Mouse (Mus musculus): Measurements from ENCODE around the gene Col9a2. TPM values are rescaled to one million over a fixed set of nuclear protein-coding genes. Genes with fewer than 3 reads are reported as not detected.
A peak's percentile ranks its signal among the peaks of the same experiment; 100 is the strongest.

The Col9a2 gene
- polyA plus RNA-seq, 1 experiment from 2014 or later = 2.2 TPM

GRCm38 (mm10) chr4:121080395-121080794 lies 41.2 kb downstream of the Col9a2 start:
- H3K4me3 ChIP-seq (ENCODE audit: low read depth, low read length) = no peak overlapping the region
- DNase-seq (ENCODE audit: low spot score) (no peak), ATAC-seq (no peak)
- H3K4me2 ChIP-seq (ENCODE audit: low read length) = no peak overlapping the region
- H3K4me1 ChIP-seq (ENCODE audit: control insufficient read depth, insufficient read depth, low read length) = no peaks in the 10 kb centered on the region
- H3K36me3 ChIP-seq (ENCODE audit: control insufficient read depth, insufficient read depth, low read length) = peaks cover 78% of the 10 kb centered on the region
- no peak overlapping the region for H3K27ac ChIP-seq (ENCODE audit: low read depth, low read length)
- H3K27me3 ChIP-seq (replicated peaks; ENCODE audit: control insufficient read depth, insufficient read depth, low read length) = no peaks in the 10 kb centered on the region
- H3K9ac ChIP-seq (ENCODE audit: low read length) = no peak overlapping the region
- 84% methylated on average over 1 of the region's 1 CpGs for WGBS
- no peaks in the 10 kb centered on the region for H3K9me3 ChIP-seq (replicated peaks; ENCODE audit: control insufficient read depth, low read length)

- H3K27ac ChIP-seq (ENCODE audit: low read depth, low read length) = no peak overlapping the region
- H3K9ac ChIP-seq (ENCODE audit: low read length) = no peak overlapping the region
- H3K4me2 ChIP-seq (ENCODE audit: low read length) = no peak overlapping the region
- peaks cover 76% of the 10 kb centered on the region for H3K36me3 ChIP-seq (ENCODE audit: control insufficient read depth, insufficient read depth, low read length)
- no peaks in the 10 kb centered on the region for H3K4me1 ChIP-seq (ENCODE audit: control insufficient read depth, insufficient read depth, low read length)
- ATAC-seq = no peak
- H3K27me3 ChIP-seq (replicated peaks; ENCODE audit: control insufficient read depth, insufficient read depth, low read length) = no peaks in the 10 kb centered on the region
- no peak for DNase-seq (ENCODE audit: low spot score)
- no peak overlapping the region for H3K4me3 ChIP-seq (ENCODE audit: low read depth, low read length)
- no peaks in the 10 kb centered on the region for H3K9me3 ChIP-seq (replicated peaks; ENCODE audit: control insufficient read depth, low read length)
Measured at GRCm38 (mm10) chr4:121084506-121084905, 45.3 kb downstream of the Col9a2 start.

- H3K9ac ChIP-seq (ENCODE audit: low read length) = no peak overlapping the region
- no peaks in the 10 kb centered on the region for H3K9me3 ChIP-seq (replicated peaks; ENCODE audit: control insufficient read depth, low read length)
- 91% methylated on average over 2 of the region's 2 CpGs for WGBS
- no peaks in the 10 kb centered on the region for H3K4me1 ChIP-seq (ENCODE audit: control insufficient read depth, insufficient read depth, low read length)
- no peak overlapping the region for H3K27ac ChIP-seq (ENCODE audit: low read depth, low read length)
- H3K36me3 ChIP-seq (ENCODE audit: control insufficient read depth, insufficient read depth, low read length) = peaks cover 70% of the 10 kb centered on the region
- no peaks in the 10 kb centered on the region for H3K27me3 ChIP-seq (replicated peaks; ENCODE audit: control insufficient read depth, insufficient read depth, low read length)
- H3K4me2 ChIP-seq (ENCODE audit: low read length) = no peak overlapping the region
- no peak for ATAC-seq
- DNase-seq (ENCODE audit: low spot score) = no peak
- no peak overlapping the region for H3K4me3 ChIP-seq (ENCODE audit: low read depth, low read length)
Measured at GRCm38 (mm10) chr4:121088696-121089095, 49.5 kb downstream of the Col9a2 start.

GRCm38 (mm10) chr4:121090211-121090610 lies 51.0 kb downstream of the Col9a2 start:
- no peak overlapping the region for H3K9ac ChIP-seq (ENCODE audit: low read length)
- no peak overlapping the region for H3K27ac ChIP-seq (ENCODE audit: low read depth, low read length)
- no peak overlapping the region for H3K4me2 ChIP-seq (ENCODE audit: low read length)
- DNase-seq (ENCODE audit: low spot score) (no peak), ATAC-seq (no peak)
- H3K27me3 ChIP-seq (replicated peaks; ENCODE audit: control insufficient read depth, insufficient read depth, low read length) = no peaks in the 10 kb centered on the region
- H3K4me3 ChIP-seq (ENCODE audit: low read depth, low read length) = no peak overlapping the region
- H3K9me3 ChIP-seq (replicated peaks; ENCODE audit: control insufficient read depth, low read length) = no peaks in the 10 kb centered on the region
- no peaks in the 10 kb centered on the region for H3K4me1 ChIP-seq (ENCODE audit: control insufficient read depth, insufficient read depth, low read length)
- WGBS = 96% methylated on average over 4 of the region's 4 CpGs
- H3K36me3 ChIP-seq (ENCODE audit: control insufficient read depth, insufficient read depth, low read length) = peaks cover 71% of the 10 kb centered on the region

GRCm38 (mm10) chr4:121097650-121098378 lies 58.6 kb downstream of the Col9a2 start, which contains the start of gene Zmpste24:
TSS of gene Zmpste24 (minus strand) at chr4:121098241.
- peaks cover 27% of the 10 kb centered on the region for H3K36me3 ChIP-seq (ENCODE audit: control insufficient read depth, insufficient read depth, low read length)
- peak within 1 kb of the TSS; percentile 73 for H3K4me3 ChIP-seq (ENCODE audit: low read depth, low read length)
- peak within 1 kb of the TSS; percentile 81 for H3K9ac ChIP-seq (ENCODE audit: low read length)
- peaks cover 10% of the 10 kb centered on the region for H3K4me1 ChIP-seq (ENCODE audit: control insufficient read depth, insufficient read depth, low read length)
- ATAC-seq (peak; percentile 95), DNase-seq (ENCODE audit: low spot score) (peak; percentile 95)
- WGBS = under 1% methylated on average over 39 of the region's 39 CpGs
- no peaks in the 10 kb centered on the region for H3K9me3 ChIP-seq (replicated peaks; ENCODE audit: control insufficient read depth, low read length)
- no peak within 1 kb of the TSS; the same call in 1 of the 2 replicates for H3K27ac ChIP-seq (ENCODE audit: low read depth, low read length)
- peak within 1 kb of the TSS; percentile 87 for H3K4me2 ChIP-seq (ENCODE audit: low read length)
- H3K27me3 ChIP-seq (replicated peaks; ENCODE audit: control insufficient read depth, insufficient read depth, low read length) = no peaks in the 10 kb centered on the region

- WGBS = 90% methylated on average over 4 of the region's 4 CpGs
- no peak overlapping the region for H3K4me2 ChIP-seq (ENCODE audit: low read length)
- H3K4me3 ChIP-seq (ENCODE audit: low read depth, low read length) = no peak overlapping the region
- no peak overlapping the region for H3K9ac ChIP-seq (ENCODE audit: low read length)
- no peak for DNase-seq (ENCODE audit: low spot score)
- H3K4me1 ChIP-seq (ENCODE audit: control insufficient read depth, insufficient read depth, low read length) = no peaks in the 10 kb centered on the region
- H3K27me3 ChIP-seq (replicated peaks; ENCODE audit: control insufficient read depth, insufficient read depth, low read length) = no peaks in the 10 kb centered on the region
- no peak for ATAC-seq
- H3K9me3 ChIP-seq (replicated peaks; ENCODE audit: control insufficient read depth, low read length) = no peaks in the 10 kb centered on the region
- no peaks in the 10 kb centered on the region for H3K36me3 ChIP-seq (ENCODE audit: control insufficient read depth, insufficient read depth, low read length)
- H3K27ac ChIP-seq (ENCODE audit: low read depth, low read length) = no peak overlapping the region
Measured at GRCm38 (mm10) chr4:121103304-121103703, 64.1 kb downstream of the Col9a2 start.

Other genes with a start within 250 kb of the Col9a2 start
- gene Nfyc, start 207.8 kb upstream of the Col9a2 start, polyA plus RNA-seq (2014; fragmentation: Nextera tagmentation; extraction: Ambion mirVana) = 120 and 123 TPM in 2 replicates
- gene Rims3, start 184.6 kb upstream of the Col9a2 start, polyA plus RNA-seq (2014; fragmentation: Nextera tagmentation; extraction: Ambion mirVana) = 8.1 and 9.0 TPM in 2 replicates
- 36.5 and 41.4 TPM in 2 replicates for gene Exo5, start 114.4 kb upstream of the Col9a2 start, polyA plus RNA-seq (2014; fragmentation: Nextera tagmentation; extraction: Ambion mirVana)
- gene Zfp69, start 87.7 kb upstream of the Col9a2 start, polyA plus RNA-seq (2014; fragmentation: Nextera tagmentation; extraction: Ambion mirVana) = 5.1 and 5.3 TPM in 2 replicates
- 35.3 and 40.9 TPM in 2 replicates for gene Smap2, start 22.1 kb upstream of the Col9a2 start, polyA plus RNA-seq (2014; fragmentation: Nextera tagmentation; extraction: Ambion mirVana)
- 22.3 and 26.3 TPM in 2 replicates for gene Zmpste24, start 58.9 kb downstream of the Col9a2 start, polyA plus RNA-seq (2014; fragmentation: Nextera tagmentation; extraction: Ambion mirVana)
- not detected in 2 replicates for gene Tmco2, start 69.8 kb downstream of the Col9a2 start, polyA plus RNA-seq (2014; fragmentation: Nextera tagmentation; extraction: Ambion mirVana)
- gene Rlf, start 175.7 kb downstream of the Col9a2 start, polyA plus RNA-seq (2014; fragmentation: Nextera tagmentation; extraction: Ambion mirVana) = 17.9 and 22.4 TPM in 2 replicates

Data from forebrain, embryonic 14.5 days (tissue).